Mouse (Mus musculus) T-cell, adult 66 days (primary cell): ENCODE data around the gene Prkaa2. TPM values are rescaled to one million over a fixed set of nuclear protein-coding genes. Genes with fewer than 3 reads are reported as not detected.

ENCODE experiments used
- total RNA-seq, 2 experiments: library from RNA; stranded (reverse); gene quantifications; 3 replicates in 1 of 2; 4 replicates in 1 of 2; pipeline ENCODE4 v1.2.4; 2023

Gene Prkaa2
- total RNA-seq = not detected

GRCm38 (mm10) chr4:105109199-105109989 lies at the start of gene Prkaa2:
Gene Prkaa2, minus strand, starts transcription at chr4:105109890.

DNA sequence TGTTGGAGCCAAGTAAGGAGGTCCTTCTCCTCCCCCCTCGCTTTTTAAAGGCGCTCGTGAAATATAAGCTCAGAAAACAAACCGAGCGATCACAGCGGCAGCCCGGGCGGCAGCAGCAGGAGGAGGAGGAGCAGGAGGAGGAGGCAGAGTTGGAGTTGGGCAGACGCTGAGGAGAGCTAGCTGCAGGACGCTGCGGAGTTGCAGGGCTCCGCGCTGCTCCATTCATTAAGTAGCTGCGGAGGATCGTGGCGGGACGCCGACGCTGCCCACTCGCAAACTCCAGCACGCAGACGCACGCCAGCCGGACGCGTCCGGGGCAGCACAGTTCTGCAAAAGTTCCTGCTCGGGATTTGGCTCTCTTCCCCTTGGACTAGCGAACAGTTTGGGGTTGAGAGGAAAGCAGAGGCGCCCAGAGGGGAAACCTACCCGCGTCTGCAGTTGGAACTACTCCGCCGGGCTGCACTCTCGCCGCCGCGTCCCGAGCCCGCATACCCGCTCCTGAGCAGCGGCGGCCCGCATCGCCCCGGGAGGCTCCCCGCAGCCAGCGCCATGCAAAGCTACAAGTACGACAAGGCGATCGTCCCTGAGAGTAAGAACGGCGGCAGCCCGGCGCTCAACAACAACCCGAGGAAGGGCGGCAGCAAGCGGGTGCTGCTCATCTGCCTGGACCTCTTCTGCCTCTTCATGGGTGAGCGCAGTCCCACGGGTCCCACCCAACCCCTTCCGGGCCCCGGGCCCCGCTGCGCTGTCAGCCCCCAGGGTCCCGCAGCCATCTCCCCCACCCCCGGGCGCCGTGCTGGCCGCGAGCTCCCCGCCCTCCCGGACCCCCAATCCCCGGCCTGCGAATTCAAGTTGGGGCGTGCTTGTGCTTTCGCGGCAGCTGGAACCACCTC lies 47.8 kb upstream of the Prkaa2 start, which contains the start of gene Plpp3:
Gene Plpp3, plus strand, starts transcription at position 72 of the 893 bp plus-strand sequence.

Other genes with a start within 250 kb of the Prkaa2 start
- gene C8a, start 233.5 kb downstream of the Prkaa2 start, total RNA-seq = not detected
- not detected for gene Fyb2, start 196.4 kb downstream of the Prkaa2 start, total RNA-seq
- gene Plpp3, start 47.5 kb upstream of the Prkaa2 start, total RNA-seq = under 1 TPM in 1 of 2 experiments, not detected in 1; 0.84 TPM